ENCODE assay signal across 8 mouse cellular contexts in genomic region chr9:41474244-41474944, GRCm38 (mm10).
DNase-seq lines count a peak whose midpoint lies in the region; ATAC-seq and TF ChIP-seq lines count a peak whose summit lies in the region.

No protein-coding gene starts in this region.

- no peak; the same call in 1 of the 2 replicates for ATAC-seq in G1E (ENCODE audit: extremely low read depth, insufficient number of reproducible peaks, low FRiP score, poor library complexity, severe bottlenecking)
- ATAC-seq in frontal cortex, adult (ENCODE audit: low TSS enrichment): peak; percentile 84
- peak; percentile 70 to 82 for ATAC-seq in hematopoietic stem cell, adult 5-6 weeks (replicated peaks in 1 of 2; ENCODE audit: insufficient read depth in 1 of 2, low FRiP score in 2 of 2, low TSS enrichment in 1 of 2, low read depth in 1 of 2, poor library complexity in 2 of 2, severe bottlenecking in 2 of 2)

- no peaks in the 10 kb centered on the region for H3K9me3 ChIP-seq in G1E (replicated peaks)

- H3K4me3 ChIP-seq in G1E (ENCODE audit: low read depth, low read length): no peak overlapping the region

- no peaks in the 10 kb centered on the region for H3K36me3 ChIP-seq in G1E (replicated peaks)

- DNase-seq in G1E (ENCODE audit: low spot score): peak; percentile 18
- DNase-seq in cerebellum, adult 11-12 months: peak; percentile 56
- DNase-seq in layer of hippocampus, adult 9-10 months (ENCODE audit: low spot score): peak; percentile 83
- DNase-seq in lung, postnatal 10 days: peak; percentile 93
- peak; percentile 82 for DNase-seq in retina, postnatal 1 day
- peak; percentile 80 for DNase-seq in urinary bladder, adult 2 months (ENCODE audit: low spot score)

- no peaks in the 10 kb centered on the region for H3K27me3 ChIP-seq in G1E (ENCODE audit: insufficient read depth, low read length)

- H3K4me1 ChIP-seq in G1E (ENCODE audit: insufficient read depth, low read depth, low read length): no peaks in the 10 kb centered on the region

- TF ChIP-seq CTCF in G1E (IDR thresholded peaks at IDR 0.05; ENCODE audit: low read depth, low read length): peak; percentile 87

Comparison
In these comparisons a context has a peak if more than half of its experiments do, and no peak if none do; other contexts are left out.
1. DNase-seq: peak in every context shown above with its lines; median percentile 93 in lung, postnatal 10 days; 83 in layer of hippocampus, adult 9-10 months; 82 in retina, postnatal 1 day; 80 in urinary bladder, adult 2 months; 56 in cerebellum, adult 11-12 months; 18 in G1E.